ENCODE assay signal across 8 mouse cellular contexts in the genomic region with DNA sequence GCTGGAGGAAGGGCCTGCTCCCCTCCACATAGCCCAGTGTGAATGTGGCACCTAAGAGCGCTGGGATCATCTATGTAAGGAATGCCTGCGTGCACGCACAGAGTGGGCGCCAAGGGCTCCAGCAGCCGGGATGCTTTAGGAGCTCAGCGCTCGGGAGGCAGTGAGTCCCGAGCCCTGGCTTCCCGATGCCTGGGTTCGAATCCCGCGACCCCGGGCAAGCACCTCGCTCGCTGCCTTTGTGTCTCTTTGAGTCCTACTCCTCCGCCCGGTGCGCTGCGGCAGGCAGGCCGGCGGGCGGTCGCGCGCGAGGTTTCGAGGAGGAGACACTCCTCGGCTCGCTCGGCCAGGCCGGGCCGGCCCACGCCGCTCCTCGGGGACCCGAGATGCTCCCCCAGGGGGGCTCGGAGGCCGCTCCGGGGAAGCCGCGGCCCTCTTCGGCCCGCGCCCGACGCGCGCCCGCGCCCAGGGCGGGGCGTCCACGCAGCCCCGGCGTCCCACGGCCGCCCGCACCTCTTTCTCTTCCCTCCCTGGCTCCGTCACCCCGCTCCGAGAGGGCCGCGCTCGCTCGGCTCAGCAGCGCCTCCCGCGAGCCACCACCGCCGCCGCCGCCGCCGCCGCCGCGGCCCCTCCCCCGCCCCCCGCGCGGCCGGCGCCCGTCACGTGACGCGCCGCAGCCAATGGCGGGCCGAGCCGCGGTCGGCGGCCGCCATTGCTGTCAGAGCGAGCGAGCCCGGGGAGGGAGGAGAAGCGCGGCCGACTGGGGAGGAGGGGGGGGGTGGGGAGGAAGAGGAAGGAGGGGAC. TPM values are rescaled to one million over a fixed set of nuclear protein-coding genes. Genes with fewer than 3 reads are reported as not detected.
DNase-seq lines count a peak whose midpoint lies in the region; ATAC-seq lines count a peak whose summit lies in the region.

No protein-coding gene starts in this region.

- H3K36me3 ChIP-seq in forebrain, embryonic 15.5 days, result no peaks in the 10 kb centered on the region
- no peaks in the 10 kb centered on the region for H3K36me3 ChIP-seq in lung, embryonic 16.5 days (ENCODE audit: control insufficient read depth, insufficient read depth, low read length)

- peaks cover 34% of the 10 kb centered on the region for H3K4me1 ChIP-seq in forebrain, embryonic 15.5 days
- H3K4me1 ChIP-seq in lung, embryonic 16.5 days (replicated peaks; ENCODE audit: control insufficient read depth, insufficient read depth, low read length), result peaks cover 25% of the 10 kb centered on the region

- peak; percentile 66 for DNase-seq in ES-CJ7 (ENCODE audit: low read depth, low spot score)
- DNase-seq in cerebellum, adult 11 months, result peak; percentile 87
- peak; percentile 82 to 87 for DNase-seq in heart, postnatal 36 days
- DNase-seq in layer of hippocampus, adult 9-11 months, result peak; percentile 82
- peak; percentile 76 for DNase-seq in ovary, adult 18-20 months (ENCODE audit: low spot score)
- DNase-seq in thymus, postnatal 0 days (ENCODE audit: low spot score), result peak; percentile 91

- intact Hi-C loops in heart, postnatal 36 days (cut with DNase I), result loop anchor here (1.0 to 2.0 kb wide), 3 partner anchors 45 to 227 kb away; no protein-coding TSS in a partner anchor

- no peaks in the 10 kb centered on the region for H3K9me3 ChIP-seq in forebrain, embryonic 15.5 days
- H3K9me3 ChIP-seq in lung, embryonic 16.5 days (ENCODE audit: control insufficient read depth, low read length), result peaks cover 4% of the 10 kb centered on the region; the same call in 1 of the 2 replicates

- 1% methylated on average over 61 of the region's 101 CpGs for WGBS in forebrain, embryonic 15.5 days
- WGBS in lung, embryonic 16.5 days, result 1% methylated on average over 41 of the region's 101 CpGs

- peak; percentile 92 for ATAC-seq in forebrain, embryonic 15.5 days (replicated peaks)
- peak; percentile 94 for ATAC-seq in lung, embryonic 16.5 days (ENCODE audit: low read depth)

- H3K9ac ChIP-seq in forebrain, embryonic 15.5 days (replicated peaks), result peak overlapping the region; percentile 84
- H3K9ac ChIP-seq in lung, embryonic 16.5 days (ENCODE audit: low read length), result peak overlapping the region; percentile 96

- H3K27me3 ChIP-seq in forebrain, embryonic 15.5 days, result no peaks in the 10 kb centered on the region
- H3K27me3 ChIP-seq in lung, embryonic 16.5 days (ENCODE audit: control insufficient read depth, insufficient read depth, low read depth, low read length), result peaks cover 22% of the 10 kb centered on the region

- H3K27ac ChIP-seq in forebrain, embryonic 15.5 days (replicated peaks), result peak overlapping the region; percentile 97
- peak overlapping the region; percentile 89 for H3K27ac ChIP-seq in lung, embryonic 16.5 days (ENCODE audit: low read length)

- H3K4me2 ChIP-seq in forebrain, embryonic 15.5 days (replicated peaks), result peak overlapping the region; percentile 51
- H3K4me2 ChIP-seq in lung, embryonic 16.5 days (ENCODE audit: low read depth, low read length), result peak overlapping the region; percentile 93

- peak overlapping the region; percentile 85 for H3K4me3 ChIP-seq in forebrain, embryonic 15.5 days
- H3K4me3 ChIP-seq in lung, embryonic 16.5 days (ENCODE audit: low read length), result peak overlapping the region; percentile 82

RNA-seq across cellular contexts. Expression of gene Med13l, which starts 0.7 kb away (rescaled TPM):
- 23.7 and 23.9 TPM in 2 replicates for polyA plus RNA-seq in forebrain, embryonic 15.5 days (2015; fragmentation: Nextera tagmentation; extraction: Ambion mirVana)
- total RNA-seq in heart, postnatal 36 days (2021), result 10 to 100 TPM; 29.7 to 32.2 TPM
- 9.5 and 11.0 TPM in 2 replicates for polyA plus RNA-seq in lung, embryonic 16.5 days (2015; fragmentation: Nextera tagmentation; extraction: Ambion mirVana)
- polyA plus RNA-seq in thymus, postnatal 0 days (2015; fragmentation: Nextera tagmentation; extraction: Ambion mirVana), result 12.4 and 16.6 TPM in 2 replicates

Comparison
In these comparisons a context has a peak if more than half of its experiments do, and no peak if none do; other contexts are left out.
1. Peak in every context shown above with its lines: DNase-seq, ATAC-seq, H3K4me3 ChIP-seq and H3K27ac ChIP-seq.